Mouse (Mus musculus) lung, embryonic 16.5 days (tissue): Measurements from ENCODE around the gene Gtf2a2. TPM values are rescaled to one million over a fixed set of nuclear protein-coding genes. Genes with fewer than 3 reads are reported as not detected.

Experiments
- ATAC-seq: fragments of 200-750 bp; cut with Nextera tagmentation; 2 replicates; pipeline ENCODE4 v1.8.0; 2017; ENCODE audit warnings: low read depth, mild to moderate bottlenecking, moderate library complexity
- H3K27ac ChIP-seq: fragments of 300-500 bp; sonication (generic); 2 replicates; pipeline ENCODE4 v1.5.1; 2014; ENCODE audit warnings: mild to moderate bottlenecking, control low read depth, low read length
- H3K27me3 ChIP-seq: fragments of 300-500 bp; sonication (generic); 2 replicates; pipeline ENCODE4 v1.6.1; 2014; ENCODE audit warnings: low read depth, low read length, mixed read lengths; ENCODE audit not compliant: control insufficient read depth, insufficient read depth
- H3K36me3 ChIP-seq: fragments of 300-500 bp; sonication (generic); 2 replicates; pipeline ENCODE4 v1.6.1; 2014; ENCODE audit warnings: low read length; ENCODE audit not compliant: control insufficient read depth, insufficient read depth
- H3K4me1 ChIP-seq: fragments of 300-500 bp; sonication (generic); replicated peaks from 2 replicates; pipeline ENCODE4 v1.6.1; 2014; ENCODE audit warnings: low read length, mixed read lengths; ENCODE audit not compliant: control insufficient read depth, insufficient read depth
- H3K4me2 ChIP-seq: fragments of 300-500 bp; sonication (generic); 2 replicates; pipeline ENCODE4 v1.6.1; 2014; ENCODE audit warnings: low read depth, low read length, control low read depth
- H3K4me3 ChIP-seq: fragments of 300-500 bp; sonication (generic); 2 replicates; pipeline ENCODE4 v1.5.1; 2014; ENCODE audit warnings: mild to moderate bottlenecking, low read length, control low read depth
- H3K9ac ChIP-seq: fragments of 300-500 bp; sonication (generic); 2 replicates; pipeline ENCODE4 v1.6.1; 2014; ENCODE audit warnings: low read length, control low read depth
- H3K9me3 ChIP-seq: fragments of 300-500 bp; sonication (generic); 2 replicates; pipeline ENCODE4 v1.6.1; 2016; ENCODE audit warnings: low read length; ENCODE audit not compliant: control insufficient read depth
- WGBS: fragments of 180-500 bp; shearing (Covaris S2); extraction: QIAGEN DNeasy Blood & Tissue Kit; methylation state at CpG from one replicate; pipeline ENCODE4 v1.1.7; 2014; 5-methylcytosine and 5-hydroxymethylcytosine counted together
- polyA plus RNA-seq: library from polyadenylated mRNA; unstranded; fragments of >200 nt; fragmentation: Nextera tagmentation; extraction: Ambion mirVana; gene quantifications from 2 replicates; pipeline ENCODE4 v1.2.1, GENCODE M21; 2015

Gtf2a2 gene
- polyA plus RNA-seq, 1 experiment from 2014 or later, result 180 TPM

- WGBS, result 54% methylated on average over 9 of the region's 9 CpGs
- no peak overlapping the region for H3K4me3 ChIP-seq
- H3K9ac ChIP-seq, result no peak overlapping the region
- H3K4me1 ChIP-seq, result 0 out of 2 replicates have a peak, but pooled peaks cover 3% of the 10 kb centered on the region
- H3K27ac ChIP-seq, result no peak overlapping the region
- H3K9me3 ChIP-seq, result no peaks in the 10 kb centered on the region
- ATAC-seq, result no peak
- H3K27me3 ChIP-seq, result no peaks in the 10 kb centered on the region
- no peaks in the 10 kb centered on the region for H3K36me3 ChIP-seq
- H3K4me2 ChIP-seq, result no peak overlapping the region
These were observed 20.7 kb downstream of the Gtf2a2 start for GRCm38 (mm10) chr9:70033056-70033455.

DNA sequence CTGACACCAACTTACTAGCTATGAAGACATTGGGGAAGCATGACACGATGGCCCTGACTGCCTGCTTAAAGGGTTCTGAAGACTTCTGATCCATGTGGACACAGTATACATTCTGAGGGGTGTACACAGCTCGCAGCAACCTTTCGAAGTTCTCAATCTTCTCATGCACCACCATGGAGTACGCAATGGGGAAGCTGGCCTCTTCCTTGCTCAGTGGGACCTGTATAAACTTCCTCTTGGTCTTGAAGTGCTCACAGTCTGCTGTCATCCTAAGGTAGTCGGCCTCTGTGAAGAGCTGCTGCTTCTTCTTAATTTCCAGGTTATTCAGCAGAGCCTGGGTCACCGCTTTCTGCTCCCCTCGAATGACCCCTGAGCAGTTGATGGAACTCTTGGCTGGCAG, 22.4 kb downstream of the Gtf2a2 start:
- Histone ChIP-seq H3K4me3 (no peak overlapping the region), H3K27me3 (no peaks in the 10 kb centered on the region), H3K4me2 (no peak overlapping the region), H3K36me3 (no peaks in the 10 kb centered on the region), H3K9me3 (no peaks in the 10 kb centered on the region), H3K27ac (no peak overlapping the region), H3K4me1 (0 out of 2 replicates have a peak, but pooled peaks cover 3% of the 10 kb centered on the region), H3K9ac (no peak overlapping the region)
- 88% methylated on average over 7 of the region's 7 CpGs for WGBS
- ATAC-seq, result no peak

GRCm38 (mm10) chr9:70036646-70037045, 24.3 kb downstream of the Gtf2a2 start:
- H3K27ac ChIP-seq, result no peak overlapping the region
- 50% methylated on average over 4 of the region's 4 CpGs for WGBS

GRCm38 (mm10) chr9:70037988-70038387, 25.6 kb downstream of the Gtf2a2 start, which contains the start of gene Gcnt3:
Gene Gcnt3 (minus strand): TSS chr9:70038088.
- no peak within 1 kb of the TSS for H3K27ac ChIP-seq
- no peaks in the 10 kb centered on the region for H3K9me3 ChIP-seq
- H3K4me1 ChIP-seq, result 0 out of 2 replicates have a peak, but pooled peaks cover 3% of the 10 kb centered on the region
- no peak within 1 kb of the TSS for H3K4me3 ChIP-seq
- no peaks in the 10 kb centered on the region for H3K27me3 ChIP-seq
- WGBS, result 37% methylated on average over 7 of the region's 7 CpGs
- H3K9ac ChIP-seq, result no peak within 1 kb of the TSS
- H3K36me3 ChIP-seq, result no peaks in the 10 kb centered on the region
- no peak for ATAC-seq
- no peak within 1 kb of the TSS for H3K4me2 ChIP-seq

More at GRCm38 (mm10) chr9:70036646-70037045, 24.3 kb downstream of the Gtf2a2 start:
- H3K36me3 ChIP-seq, result no peaks in the 10 kb centered on the region
- H3K4me2 ChIP-seq, result no peak overlapping the region
- H3K4me1 ChIP-seq, result 0 out of 2 replicates have a peak, but pooled peaks cover 3% of the 10 kb centered on the region
- no peak for ATAC-seq
- H3K27me3 ChIP-seq, result no peaks in the 10 kb centered on the region
- no peak overlapping the region for H3K9ac ChIP-seq
- no peaks in the 10 kb centered on the region for H3K9me3 ChIP-seq
- H3K4me3 ChIP-seq, result no peak overlapping the region

DNA sequence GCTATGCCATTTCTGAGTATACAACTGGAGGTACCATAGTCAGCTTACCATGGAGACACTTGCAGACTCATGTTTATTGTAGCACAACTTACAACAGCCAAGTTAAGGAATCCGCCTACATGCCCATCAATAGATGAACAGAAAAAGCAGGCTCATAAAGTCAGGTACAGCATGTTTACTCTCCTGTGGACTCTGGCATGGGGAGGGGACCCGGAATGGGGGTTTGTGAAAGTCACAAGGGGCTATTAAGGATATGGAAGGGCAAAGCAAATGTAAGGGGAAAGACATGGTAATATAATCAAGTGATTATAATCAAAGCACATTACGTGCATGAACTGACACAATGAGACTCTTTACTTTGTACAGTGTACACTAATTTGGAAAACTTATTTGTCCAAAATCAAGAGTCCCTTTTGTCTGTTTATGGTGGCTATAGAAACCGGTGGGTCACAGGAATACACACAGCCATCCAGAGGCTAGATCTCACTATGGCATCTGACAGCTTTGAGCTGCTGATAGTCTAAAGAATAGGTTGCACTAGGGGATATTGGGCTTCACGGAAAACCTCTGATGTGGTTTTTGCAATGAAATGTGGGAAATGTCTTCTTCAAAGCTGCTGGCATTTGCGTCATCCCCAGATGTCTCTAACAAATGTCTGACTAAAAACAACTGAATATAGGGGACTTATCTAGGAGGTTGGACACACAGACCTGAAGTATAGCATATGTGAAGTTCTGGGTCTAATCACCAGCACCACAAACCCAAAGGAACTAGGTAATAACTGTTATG, 27.4 kb downstream of the Gtf2a2 start:
- H3K9me3 ChIP-seq, result no peaks in the 10 kb centered on the region
- WGBS, result 86% methylated on average over 6 of the region's 6 CpGs
- H3K4me3 ChIP-seq, result no peak overlapping the region
- H3K4me2 ChIP-seq, result no peak overlapping the region
- no peaks in the 10 kb centered on the region for H3K27me3 ChIP-seq
- no peaks in the 10 kb centered on the region for H3K36me3 ChIP-seq
- no peak for ATAC-seq
- 0 out of 2 replicates have a peak, but pooled peaks cover 3% of the 10 kb centered on the region for H3K4me1 ChIP-seq
- no peak overlapping the region for H3K9ac ChIP-seq
- H3K27ac ChIP-seq, result no peak overlapping the region

- Histone ChIP-seq H3K4me3 (no peak overlapping the region), H3K4me2 (no peak overlapping the region), H3K9ac (no peak overlapping the region), H3K36me3 (no peaks in the 10 kb centered on the region), H3K27ac (no peak overlapping the region), H3K9me3 (no peaks in the 10 kb centered on the region), H3K27me3 (no peaks in the 10 kb centered on the region), H3K4me1 (0 out of 2 replicates have a peak, but pooled peaks cover 3% of the 10 kb centered on the region)
- 79% methylated on average over 11 of the region's 11 CpGs for WGBS
- ATAC-seq, result no peak
These were observed 28.2 kb downstream of the Gtf2a2 start for GRCm38 (mm10) chr9:70040570-70040969.

DNA sequence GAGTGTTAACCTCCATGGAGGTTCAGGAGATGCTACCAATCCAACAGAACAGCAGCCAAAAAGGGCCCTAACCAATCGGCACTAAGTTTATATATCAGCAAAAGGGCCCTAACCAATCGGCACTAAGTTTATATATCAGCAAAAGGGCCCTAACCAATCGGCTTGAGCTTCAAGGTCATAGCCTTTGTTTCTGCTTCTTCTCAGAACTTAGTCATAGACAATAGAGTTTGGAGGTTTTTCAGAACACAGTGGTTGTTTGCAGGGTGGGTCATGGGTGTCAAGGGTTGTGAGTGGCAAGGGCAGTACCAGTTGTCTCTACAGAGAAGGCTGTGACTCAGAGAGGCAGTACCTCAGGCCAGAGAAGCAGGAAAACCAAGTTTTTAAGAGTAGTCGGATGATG, 29.8 kb downstream of the Gtf2a2 start:
- Histone ChIP-seq H3K27ac (no peak overlapping the region), H3K9me3 (no peaks in the 10 kb centered on the region), H3K27me3 (no peaks in the 10 kb centered on the region), H3K4me1 (no peaks in the 10 kb centered on the region), H3K4me3 (no peak overlapping the region), H3K36me3 (no peaks in the 10 kb centered on the region), H3K9ac (no peak overlapping the region), H3K4me2 (no peak overlapping the region)
- 89% methylated on average over 4 of the region's 4 CpGs for WGBS
- no peak for ATAC-seq

DNA sequence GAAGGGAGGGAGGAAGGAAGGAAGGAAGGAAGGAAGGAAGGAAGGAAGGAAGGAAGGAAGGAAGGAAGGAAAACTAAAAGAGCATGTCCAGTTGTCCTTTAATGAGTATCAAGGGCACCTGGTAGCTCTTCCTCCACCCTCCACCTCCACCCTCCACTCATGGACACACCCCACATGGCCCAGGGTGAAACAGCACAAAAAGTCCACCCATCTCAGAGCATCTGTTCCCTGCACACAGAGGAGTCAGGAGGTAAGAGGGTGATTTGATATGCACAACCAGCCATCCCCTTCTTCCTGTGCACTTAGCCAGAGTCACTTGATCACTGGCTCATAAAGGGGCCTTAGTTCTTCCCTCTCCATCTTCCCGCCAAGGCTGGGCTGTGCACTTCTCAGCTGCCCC, 30.6 kb downstream of the Gtf2a2 start:
- no peak for ATAC-seq

GRCm38 (mm10) chr9:70044865-70045264, 32.5 kb downstream of the Gtf2a2 start:
- ATAC-seq, result no peak
- Histone ChIP-seq H3K27me3 (no peaks in the 10 kb centered on the region), H3K9me3 (no peaks in the 10 kb centered on the region), H3K9ac (no peak overlapping the region), H3K4me2 (no peak overlapping the region), H3K4me1 (peaks cover 23% of the 10 kb centered on the region), H3K4me3 (no peak overlapping the region), H3K36me3 (no peaks in the 10 kb centered on the region), H3K27ac (no peak overlapping the region)
- 63% methylated on average over 2 of the region's 2 CpGs for WGBS

More for the DNA sequence above, 30.6 kb downstream of the Gtf2a2 start:
- H3K4me3 ChIP-seq, result no peak overlapping the region
- H3K9me3 ChIP-seq, result no peaks in the 10 kb centered on the region
- H3K4me2 ChIP-seq, result no peak overlapping the region
- H3K27ac ChIP-seq, result no peak overlapping the region
- H3K4me1 ChIP-seq, result peaks cover 5% of the 10 kb centered on the region
- no peaks in the 10 kb centered on the region for H3K36me3 ChIP-seq
- no peak overlapping the region for H3K9ac ChIP-seq
- WGBS, result 36% methylated on average over 1 of the region's 1 CpGs
- H3K27me3 ChIP-seq, result no peaks in the 10 kb centered on the region
